Mouse (Mus musculus): ENCODE data around the gene Pnpla5. TPM values are rescaled to one million over a fixed set of nuclear protein-coding genes. Genes with fewer than 3 reads are reported as not detected.
"Not testable (repeated sequence)": the region's sequence is repeated elsewhere in the genome, so short reads cannot be mapped to it uniquely, and the experiment has no call there.

The Pnpla5 gene
- total RNA-seq, 2 experiments from 2014 or later, result not detected

DNA sequence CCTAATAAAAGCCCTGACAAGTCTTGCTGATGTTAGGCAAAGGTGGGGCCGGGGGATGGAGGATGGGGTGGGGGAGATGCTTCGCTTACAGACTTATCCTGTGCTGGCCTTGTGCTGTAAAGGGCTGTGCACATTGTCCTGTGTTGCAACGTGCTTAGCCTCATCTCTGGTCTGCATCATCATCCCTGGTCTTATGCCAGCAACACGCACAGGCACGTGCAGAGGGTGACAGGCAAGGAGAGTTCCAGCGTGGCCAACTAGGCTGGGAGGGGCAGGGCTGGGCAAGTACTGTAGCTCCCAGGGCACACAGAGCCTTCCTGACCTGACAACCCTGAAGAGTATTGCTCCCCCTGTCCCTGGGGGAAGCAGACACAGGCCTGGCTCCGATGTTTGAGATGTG is 1.9 kb downstream of the Pnpla5 start:
- DNase-seq, result no peak

DNA sequence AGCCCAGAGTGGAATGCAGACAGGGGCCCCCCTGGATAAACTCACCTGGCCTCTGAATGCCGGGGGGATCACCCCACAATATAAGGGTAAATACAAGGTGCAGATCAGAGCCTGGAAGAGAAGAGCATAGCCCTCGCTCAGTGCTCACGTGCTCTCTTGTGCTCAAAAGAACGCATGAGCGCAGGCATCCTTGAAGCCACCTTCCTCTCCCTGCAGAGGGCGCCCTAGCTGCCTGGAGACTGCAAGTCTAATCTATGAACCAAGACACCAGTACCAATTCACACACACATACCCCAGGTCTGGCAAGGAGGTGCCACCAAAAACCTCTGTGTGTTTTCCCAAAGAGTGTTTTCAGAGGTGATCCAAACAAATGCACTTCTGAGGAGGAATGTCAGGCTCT is 2.4 kb downstream of the Pnpla5 start:
- intact Hi-C loops (cut with DNase I), result no loop called here
- peak; percentile 56 for DNase-seq

More for the DNA sequence above, 1.9 kb downstream of the Pnpla5 start:
- intact Hi-C loops (cut with DNase I), result no loop called here

GRCm38 (mm10) chr15:84116466-84116865 is 6.5 kb downstream of the Pnpla5 start:
- intact Hi-C loops (cut with DNase I), result no loop called here
- no peak for DNase-seq

DNA sequence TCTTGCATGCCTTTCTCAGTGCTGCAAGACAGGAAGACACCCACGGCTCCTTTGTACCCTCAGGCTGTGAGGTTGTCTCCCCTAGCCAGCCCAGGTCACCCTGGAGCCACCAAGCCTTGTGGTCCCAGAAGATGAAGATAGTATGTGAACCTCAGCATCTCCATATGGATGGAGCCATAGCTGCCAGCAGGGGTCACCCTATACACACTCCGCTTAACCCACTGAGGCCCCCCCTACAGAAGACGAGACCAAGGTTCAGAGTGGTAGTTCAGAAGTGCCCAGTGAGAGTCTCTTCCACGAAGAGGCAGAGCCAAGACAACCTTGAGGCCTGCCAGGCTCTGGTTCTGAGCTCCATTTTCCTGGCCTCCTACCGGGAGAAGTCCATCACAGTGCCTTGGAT is 7.2 kb downstream of the Pnpla5 start:
- intact Hi-C loops (cut with DNase I), result no loop called here
- peak; percentile 17 for DNase-seq

DNA sequence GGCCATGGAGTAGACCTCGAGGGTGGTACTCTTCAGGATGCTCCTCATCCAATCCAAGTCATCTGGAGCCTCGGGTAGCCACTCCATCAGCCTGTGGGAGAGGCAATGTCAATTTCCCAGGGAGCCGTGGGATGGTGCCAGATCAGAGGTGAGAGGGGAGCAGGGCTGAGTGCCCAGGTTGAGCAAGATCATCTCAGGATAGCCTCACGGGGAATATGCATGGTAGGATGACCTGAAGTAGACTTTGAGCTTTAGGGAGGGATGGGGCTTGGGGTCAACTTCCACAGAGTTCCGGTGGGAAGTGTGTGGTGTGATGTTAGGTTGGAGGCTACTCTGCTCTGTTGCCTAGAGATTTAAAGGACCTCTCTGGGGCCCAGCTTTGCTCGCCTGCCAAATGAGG is 9.1 kb downstream of the Pnpla5 start:
- intact Hi-C loops (cut with DNase I), result no loop called here
- DNase-seq, result no peak

DNA sequence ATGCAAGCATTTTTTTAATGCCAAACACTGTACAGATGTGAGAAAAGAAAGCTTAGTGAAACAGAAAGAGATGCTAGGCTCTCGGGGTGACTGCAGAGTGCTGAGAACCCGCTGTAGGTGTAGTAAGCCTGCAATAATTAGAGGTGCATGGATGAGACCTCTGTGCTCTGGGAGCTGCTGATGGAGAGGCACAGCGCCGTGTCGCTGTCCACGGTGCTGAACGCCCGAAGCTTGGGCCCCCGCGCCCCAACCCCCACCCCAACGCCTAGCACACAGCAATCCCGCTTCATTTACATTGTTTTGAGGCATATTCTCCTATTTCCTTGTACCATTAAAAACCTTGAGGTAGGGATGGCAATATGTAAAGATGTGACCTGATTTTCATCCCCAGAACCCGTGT is 14.1 kb downstream of the Pnpla5 start:
- intact Hi-C loops (cut with DNase I), result no loop called here
- DNase-seq, result no peak

DNA sequence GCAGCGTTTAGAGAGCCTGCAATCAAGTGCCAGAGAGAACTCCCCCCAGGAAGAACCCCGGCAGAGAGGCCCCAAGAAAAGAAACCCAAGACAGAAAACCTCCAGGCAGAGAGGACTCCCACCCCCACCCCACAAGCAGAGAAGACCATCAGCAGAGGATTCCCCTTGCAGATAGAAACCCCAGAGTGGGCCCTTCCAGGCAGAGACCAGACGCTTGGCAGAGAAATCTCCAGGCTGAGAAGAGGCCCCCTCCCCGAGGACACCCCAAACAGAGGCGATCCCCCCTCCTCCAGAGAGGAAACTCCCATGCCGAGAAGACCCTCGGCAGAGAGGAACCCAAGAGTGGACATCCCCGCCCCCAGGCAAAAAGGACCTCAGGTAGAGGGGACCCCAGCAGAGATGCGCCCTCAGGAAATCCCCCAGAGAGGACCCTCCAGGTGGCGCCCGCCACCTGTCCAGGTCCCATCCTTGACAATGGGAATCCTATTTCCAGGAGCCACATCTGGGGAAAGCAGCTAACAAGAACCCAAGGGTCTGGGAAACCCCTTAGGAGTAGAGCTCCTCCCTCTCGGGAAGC is 17.0 kb downstream of the Pnpla5 start:
- intact Hi-C loops (cut with DNase I), result no loop called here

GRCm38 (mm10) chr15:84105105-84105923 is 17.7 kb downstream of the Pnpla5 start, which contains the start of gene Sult4a1:
Sult4a1 (minus strand) TSS chr15:84105754.
- intact Hi-C loops (cut with DNase I), result no loop called here
- DNase-seq, result peak; percentile 72

More for the DNA sequence above, 17.0 kb downstream of the Pnpla5 start:
- no peak for DNase-seq

- DNase-seq, result no peak
- intact Hi-C loops (cut with DNase I), result no loop called here
Measured at GRCm38 (mm10) chr15:84104626-84105025, 18.3 kb downstream of the Pnpla5 start.

DNA sequence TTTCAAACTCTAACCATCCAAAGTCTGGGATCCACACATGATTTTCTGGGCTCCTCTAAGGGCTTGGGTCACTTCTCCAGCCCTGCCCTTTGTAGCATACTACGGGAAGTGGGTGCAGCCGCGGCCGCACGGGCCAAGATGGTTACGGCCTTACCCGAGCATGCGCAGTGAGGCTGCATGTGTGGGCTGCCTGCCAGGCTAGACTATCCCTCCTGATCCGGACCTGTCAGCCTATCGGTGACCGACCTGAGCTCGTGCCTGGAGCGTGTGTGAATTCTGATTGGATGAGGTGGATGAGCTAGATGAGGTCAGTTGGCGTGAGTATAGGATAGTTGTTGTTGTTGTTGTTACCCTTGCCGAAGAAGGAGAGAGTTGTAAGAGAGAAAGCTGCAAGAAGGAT is 25.4 kb downstream of the Pnpla5 start:
- intact Hi-C loops (cut with DNase I), result not testable (repeated sequence)
- peak; percentile 45 for DNase-seq

DNA sequence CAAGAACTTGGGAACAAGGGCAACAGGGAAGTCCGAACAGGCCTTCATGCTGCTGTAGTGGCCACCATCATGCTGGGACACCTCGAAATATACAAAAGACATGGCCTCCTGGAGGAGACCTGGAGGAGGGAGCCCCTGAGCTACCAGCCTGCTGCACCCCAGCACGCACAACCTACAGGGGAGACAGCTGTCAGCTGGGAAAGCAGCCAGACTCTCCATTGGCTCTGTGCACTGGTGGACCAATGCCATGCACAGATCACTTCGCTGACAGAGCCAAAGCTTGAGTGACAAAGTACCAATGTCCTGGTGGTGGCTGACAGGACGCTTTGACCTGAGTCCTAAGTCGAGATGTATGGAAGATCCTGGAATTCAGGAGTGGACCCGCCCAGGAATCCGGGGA is 26.9 kb downstream of the Pnpla5 start:
- peak; percentile 90 for DNase-seq
- intact Hi-C loops (cut with DNase I), result no loop called here

DNA sequence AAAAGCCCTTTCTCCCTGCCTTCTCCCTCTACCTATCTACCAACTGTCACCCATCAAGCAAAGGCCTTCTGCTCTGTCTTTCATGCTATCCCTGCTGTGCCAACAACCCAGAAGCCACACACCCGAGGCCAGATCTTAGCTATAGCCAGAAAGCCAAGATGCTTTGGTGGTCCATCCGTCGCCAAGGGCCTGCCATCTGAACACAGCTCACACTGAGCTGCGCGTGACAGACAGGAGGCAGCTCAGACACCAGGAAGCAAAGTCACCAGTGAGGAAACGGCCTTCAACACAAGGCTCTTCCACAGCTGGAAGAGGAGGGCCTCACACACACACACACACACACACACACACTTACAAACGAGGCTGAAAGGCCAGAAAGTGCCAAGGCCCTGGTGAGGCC is 28.1 kb downstream of the Pnpla5 start:
- intact Hi-C loops (cut with DNase I), result no loop called here
- DNase-seq, result peak; percentile 74

- DNase-seq, result no peak
- intact Hi-C loops (cut with DNase I), result no loop called here
Measured at GRCm38 (mm10) chr15:84086775-84087174, 36.2 kb downstream of the Pnpla5 start.

DNA sequence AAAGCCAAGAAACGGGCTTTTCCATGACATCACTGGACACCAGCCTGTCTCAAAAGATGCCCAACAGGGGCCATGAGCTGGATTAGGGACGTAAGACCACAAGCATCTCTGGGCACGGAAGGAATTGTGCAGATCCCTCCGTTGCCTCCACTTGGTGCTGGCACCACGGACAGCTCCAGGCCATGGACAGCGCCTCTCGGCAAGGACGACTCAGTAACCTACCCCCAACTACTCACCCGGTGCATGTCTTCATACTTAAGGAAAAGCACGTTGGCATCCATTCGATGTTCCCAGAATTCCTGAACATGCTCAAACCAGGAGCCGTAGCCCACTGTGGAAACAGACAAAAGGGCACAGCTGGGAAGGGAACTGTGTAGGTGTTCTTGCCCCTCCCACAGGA is 36.6 kb downstream of the Pnpla5 start:
- intact Hi-C loops (cut with DNase I), result no loop called here
- DNase-seq, result no peak

- intact Hi-C loops (cut with DNase I), result no loop called here
- DNase-seq, result no peak
Measured at GRCm38 (mm10) chr15:84080069-84080468, 42.9 kb downstream of the Pnpla5 start.

DNA sequence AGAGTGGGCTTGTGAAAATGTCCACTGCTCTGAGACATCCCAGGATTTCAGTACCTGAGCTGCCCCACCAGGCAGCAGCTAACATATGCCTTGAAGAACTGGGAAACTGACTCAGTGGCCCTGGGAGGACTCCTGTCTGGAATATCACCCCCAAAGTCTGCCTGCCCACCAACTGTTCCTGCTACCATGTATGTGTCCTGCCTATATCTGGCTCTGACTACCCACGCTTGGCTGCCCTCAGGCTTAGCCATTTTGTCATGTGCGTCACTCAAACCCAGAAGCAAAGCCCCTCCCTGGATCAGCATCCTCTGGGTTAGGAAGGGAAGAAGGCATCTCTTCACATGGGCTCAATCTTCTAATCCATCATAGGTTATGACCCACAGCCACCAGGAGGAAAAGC is 43.5 kb downstream of the Pnpla5 start:
- DNase-seq, result no peak

DNA sequence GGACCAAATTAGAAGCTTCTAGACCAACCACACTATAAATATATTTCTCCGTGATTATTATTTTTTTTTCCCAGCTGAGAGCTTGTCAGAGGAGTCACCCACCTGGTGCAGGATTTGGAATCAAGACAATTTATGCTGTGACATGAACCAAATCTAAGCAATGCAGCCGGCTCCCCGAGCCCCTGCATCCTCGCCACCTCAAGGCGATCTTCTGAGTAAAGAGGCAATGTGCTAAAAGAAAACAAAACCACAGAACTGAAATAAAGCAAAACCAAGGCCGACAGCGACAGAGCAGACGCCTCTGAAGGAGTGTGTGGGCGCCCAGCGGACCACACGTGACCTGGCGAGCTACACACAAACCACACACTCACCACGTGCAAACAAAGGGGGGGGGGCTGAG is 44.3 kb downstream of the Pnpla5 start:
- DNase-seq, result no peak
- intact Hi-C loops (cut with DNase I), result no loop called here

More for the DNA sequence above, 43.5 kb downstream of the Pnpla5 start:
- intact Hi-C loops (cut with DNase I), result no loop called here

GRCm38 (mm10) chr15:84077151-84077550 is 45.8 kb downstream of the Pnpla5 start:
- DNase-seq, result peak; percentile 29
- intact Hi-C loops (cut with DNase I), result no loop called here

- intact Hi-C loops (cut with DNase I), result loop anchor here (5.0 kb wide), 1 partner anchor 553 kb away; no protein-coding TSS in a partner anchor
- peak; percentile 64 for DNase-seq
Measured at GRCm38 (mm10) chr15:84074705-84075185, 48.2 kb downstream of the Pnpla5 start.

DNA sequence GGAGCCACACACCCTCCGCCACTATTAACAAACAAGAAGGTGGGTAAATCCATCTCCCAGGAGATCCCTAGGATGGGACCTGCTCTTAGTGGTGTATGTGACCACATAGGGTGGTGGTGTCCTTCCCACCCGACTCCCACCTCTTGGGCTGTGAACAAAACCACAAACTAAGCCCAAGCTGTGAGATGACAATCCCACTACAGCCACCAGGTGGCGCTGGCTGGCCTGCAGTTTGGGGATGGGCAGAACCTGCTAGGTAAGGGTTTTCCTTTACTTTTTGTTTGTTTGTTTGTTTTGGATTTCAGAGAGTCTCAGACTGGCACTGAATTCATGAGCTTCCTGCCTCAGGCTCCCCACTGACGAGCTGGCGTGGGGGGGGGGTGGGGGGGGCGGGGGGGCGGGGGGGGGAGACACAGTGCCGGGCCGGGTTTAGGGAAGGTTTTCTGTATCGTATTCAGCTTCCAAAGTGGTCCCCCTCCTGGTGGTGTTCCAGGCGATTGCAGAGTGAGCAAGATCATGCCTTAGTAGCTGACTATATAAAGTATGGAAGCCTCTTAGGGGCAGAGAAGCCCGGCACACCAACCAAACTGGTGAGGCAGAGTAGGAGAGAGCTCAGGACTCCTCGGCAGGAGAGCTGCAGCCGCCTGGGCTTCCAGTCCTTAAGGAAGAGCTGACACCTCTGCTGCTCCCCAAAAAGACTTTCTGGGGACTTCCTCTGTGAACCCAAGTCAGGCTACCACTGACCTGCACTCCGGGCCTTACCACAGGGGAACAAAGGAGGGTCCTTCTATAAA is 48.9 kb downstream of the Pnpla5 start:
- intact Hi-C loops (cut with DNase I), result loop anchor here (5.0 kb wide), 1 partner anchor 553 kb away; no protein-coding TSS in a partner anchor

GRCm38 (mm10) chr15:84073058-84073457 is 49.9 kb downstream of the Pnpla5 start:
- peak; percentile 67 for DNase-seq
- intact Hi-C loops (cut with DNase I), result loop anchor here (5.0 kb wide), 1 partner anchor 554 kb away; no protein-coding TSS in a partner anchor

More for the DNA sequence above, 48.9 kb downstream of the Pnpla5 start:
- peak; percentile 83 for DNase-seq
